Mouse (Mus musculus) embryo, embryonic 10 days (tissue): ENCODE results near the gene Gm3633.
"Not testable (repeated sequence)": the region's sequence is repeated elsewhere in the genome, so short reads cannot be mapped to it uniquely, and the experiment has no call there.

ENCODE experiments used
- DNase-seq: peaks from one replicate; pipeline ENCODE4 v3.0.0-alpha.2; 2015; ENCODE audit warnings: low spot score

Gene Gm3633

GRCm38 (mm10) chr14:42641817-42642216 is at the start of gene Gm3633:
Gene Gm3633, minus strand, starts transcription at chr14:42641917.
- not testable (repeated sequence) for DNase-seq

GRCm38 (mm10) chr14:42655638-42656037 is 13.9 kb upstream of the Gm3633 start, which contains the start of gene Gm10378:
Gene Gm10378, plus strand, starts transcription at chr14:42655938.
- not testable (repeated sequence) for DNase-seq

- not testable (repeated sequence) for DNase-seq
These were observed 41.9 kb downstream of the Gm3633 start, which contains the start of gene Gm17124 for GRCm38 (mm10) chr14:42599782-42600181. Gene Gm17124, minus strand, starts transcription at chr14:42599882.
